Mouse (Mus musculus) spleen, adult 2 months (tissue): ENCODE results near the gene Cpm. TPM values are rescaled to one million over a fixed set of nuclear protein-coding genes. Genes with fewer than 3 reads are reported as not detected.

Experiments
- DNase-seq, 2 experiments: peaks; one replicate each; pipeline versions ENCODE4 v3.0.0 to v3.0.0-alpha.2; 2012 to 2021; ENCODE audit warnings: low spot score in 2 of 2, low read depth in 1 of 2
- H3K27ac ChIP-seq: fragments of 200-500 bp; 2 replicates; pipeline ENCODE4 v1.5.1; 2012; ENCODE audit warnings: low read length, inconsistent platforms; ENCODE audit not compliant: insufficient read depth
- H3K27me3 ChIP-seq: fragments of 200-500 bp; 2 replicates; pipeline ENCODE4 v1.6.1; 2012; ENCODE audit warnings: mild to moderate bottlenecking, moderate library complexity, low read length, inconsistent platforms; ENCODE audit not compliant: control insufficient read depth, insufficient read depth
- H3K36me3 ChIP-seq: fragments of 200-500 bp; 2 replicates; pipeline ENCODE4 v1.6.1; 2012; ENCODE audit warnings: mild to moderate bottlenecking, low read length, inconsistent platforms; ENCODE audit not compliant: control insufficient read depth, insufficient read depth
- H3K4me1 ChIP-seq: fragments of 200-500 bp; 2 replicates; pipeline ENCODE4 v1.6.1; 2011; ENCODE audit warnings: inconsistent platforms; ENCODE audit not compliant: control insufficient read depth, insufficient read depth, insufficient read length
- H3K4me3 ChIP-seq: fragments of 200-500 bp; 2 replicates; pipeline ENCODE4 v1.5.1; 2011; ENCODE audit warnings: mild to moderate bottlenecking, inconsistent platforms; ENCODE audit not compliant: insufficient read depth, insufficient read length; ENCODE audit errors: extremely low read depth
- CTCF ChIP-seq: fragments of 200-500 bp; IDR thresholded peaks from 2 replicates; pipeline ENCODE4 v1.5.1; 2011; ENCODE audit warnings: mild to moderate bottlenecking, inconsistent platforms; ENCODE audit not compliant: insufficient read depth, insufficient read length, insufficient replicate concordance; ENCODE audit errors: extremely low read depth
- POLR2A ChIP-seq: fragments of 200-500 bp; IDR thresholded peaks from 2 replicates; pipeline ENCODE4 v1.6.1; 2011; ENCODE audit warnings: low read depth, low read length, inconsistent platforms
- WGBS: fragments of 180-500 bp; shearing (Covaris S2); methylation state at CpG from one replicate; pipeline ENCODE4 v1.1.7; 2018; 5-methylcytosine and 5-hydroxymethylcytosine counted together
- polyA plus RNA-seq: library from polyadenylated mRNA; depleted of rRNA; stranded (reverse); fragments of >200 nt; gene quantifications from 2 replicates; pipeline ENCODE4 v1.2.3, GENCODE M21; 2012

The Cpm gene
- polyA plus RNA-seq, 1 experiment = 10.1 TPM

GRCm38 (mm10) chr10:117627949-117628348, 1.4 kb upstream of the Cpm start:
- Histone ChIP-seq H3K36me3 (no peaks in the 10 kb centered on the region; the same call in 1 of the 2 replicates), H3K4me3 (no peak overlapping the region), H3K27ac (peak overlapping the region; percentile 79; the same call in 1 of the 2 replicates), H3K4me1 (peaks cover 16% of the 10 kb centered on the region), H3K27me3 (no peaks in the 10 kb centered on the region)
- TF ChIP-seq POLR2A (no peak), CTCF (no peak)
- DNase-seq = no peak
- 46% methylated on average over 6 of the region's 6 CpGs for WGBS

GRCm38 (mm10) chr10:117628363-117629168, 734 bp upstream of the Cpm start:
- Histone ChIP-seq H3K27me3 (no peaks in the 10 kb centered on the region), H3K36me3 (no peaks in the 10 kb centered on the region; the same call in 1 of the 2 replicates), H3K27ac (peak overlapping the region; percentile 70), H3K4me1 (peaks cover 16% of the 10 kb centered on the region), H3K4me3 (peak overlapping the region; percentile 61; the same call in 1 of the 2 replicates)
- DNase-seq = no peak
- WGBS = 11% methylated on average over 25 of the region's 25 CpGs
- TF ChIP-seq CTCF (no peak), POLR2A (no peak)

- H3K36me3 ChIP-seq = peaks cover 1% of the 10 kb centered on the region; the same call in 1 of the 2 replicates
- peaks cover 16% of the 10 kb centered on the region for H3K4me1 ChIP-seq
- no peak for DNase-seq
- H3K4me3 ChIP-seq = peak overlapping the region; percentile 32; the same call in 1 of the 2 replicates
- TF ChIP-seq POLR2A (no peak), CTCF (no peak)
- 25% methylated on average over 8 of the region's 8 CpGs for WGBS
- H3K27me3 ChIP-seq = no peaks in the 10 kb centered on the region
- H3K27ac ChIP-seq = no peak overlapping the region
Measured at GRCm38 (mm10) chr10:117630176-117630575, 876 bp downstream of the Cpm start.

GRCm38 (mm10) chr10:117630810-117631209, 1.5 kb downstream of the Cpm start:
- no peak for DNase-seq
- no peak overlapping the region for H3K27ac ChIP-seq
- WGBS = 51% methylated on average over 2 of the region's 2 CpGs
- TF ChIP-seq CTCF = no peak
- no peak for TF ChIP-seq POLR2A
- peaks cover 13% of the 10 kb centered on the region for H3K4me1 ChIP-seq
- peaks cover 1% of the 10 kb centered on the region; the same call in 1 of the 2 replicates for H3K36me3 ChIP-seq
- H3K27me3 ChIP-seq = no peaks in the 10 kb centered on the region
- no peak overlapping the region for H3K4me3 ChIP-seq

DNA sequence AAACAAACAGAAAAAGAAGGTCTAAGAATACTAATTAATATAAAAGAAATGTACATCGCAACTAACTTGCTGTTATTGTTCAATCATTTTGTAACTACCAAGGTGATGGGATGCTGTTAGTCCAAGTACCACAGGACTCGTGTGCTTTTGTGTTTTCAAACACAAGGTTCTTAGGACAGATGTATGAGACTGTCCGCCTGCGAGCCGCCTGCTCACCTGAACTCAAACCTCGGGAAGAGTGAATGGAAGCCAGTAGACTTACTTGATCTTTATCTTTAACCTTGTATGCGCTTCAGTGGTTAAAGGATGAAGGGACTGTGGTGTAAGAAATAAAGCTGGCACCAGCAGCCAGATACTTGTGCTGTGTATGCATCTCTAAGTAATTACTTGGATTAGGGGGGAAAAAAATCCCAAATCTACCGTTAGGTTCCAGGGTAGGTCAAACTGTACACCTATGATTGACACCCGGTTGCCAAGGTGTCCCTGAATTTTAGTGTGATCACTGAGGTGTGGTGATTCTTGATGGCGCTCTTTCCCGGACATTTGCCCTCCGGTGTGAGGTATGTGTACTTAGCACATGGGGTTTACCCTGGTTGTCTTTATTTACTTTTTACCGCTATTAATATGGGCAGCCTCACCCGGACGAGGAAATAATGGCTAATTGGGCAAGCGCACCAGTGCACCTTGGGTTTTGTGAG, 2.4 kb downstream of the Cpm start:
- no peak for TF ChIP-seq CTCF
- no peak for TF ChIP-seq POLR2A
- no peak overlapping the region for H3K4me3 ChIP-seq
- WGBS = 87% methylated on average over 16 of the region's 16 CpGs
- H3K36me3 ChIP-seq = peaks cover 1% of the 10 kb centered on the region; the same call in 1 of the 2 replicates
- no peak for DNase-seq
- H3K4me1 ChIP-seq = peaks cover 13% of the 10 kb centered on the region
- H3K27me3 ChIP-seq = no peaks in the 10 kb centered on the region
- H3K27ac ChIP-seq = no peak overlapping the region

DNA sequence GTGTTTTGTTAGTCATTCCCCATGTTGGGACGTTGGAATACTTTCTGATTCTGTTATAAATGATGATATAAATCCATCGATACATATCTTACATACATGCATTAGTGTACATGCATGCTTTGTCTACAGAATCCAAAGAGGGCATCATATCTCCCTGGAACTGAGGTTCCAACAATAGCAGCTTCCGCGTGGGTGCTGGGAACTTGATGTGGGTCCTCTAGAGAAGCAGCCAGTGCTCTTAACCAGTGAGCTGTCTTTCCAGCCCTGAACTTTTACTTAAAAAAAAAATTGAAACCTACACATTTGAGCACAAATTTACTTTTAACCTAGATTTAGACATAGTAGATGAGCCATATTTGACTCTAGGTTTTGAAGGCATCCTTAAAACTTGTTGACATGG, 3.1 kb downstream of the Cpm start:
- no peak for TF ChIP-seq CTCF
- TF ChIP-seq POLR2A = no peak
- H3K4me1 ChIP-seq = peaks cover 7% of the 10 kb centered on the region
- no peaks in the 10 kb centered on the region for H3K27me3 ChIP-seq
- H3K27ac ChIP-seq = no peak overlapping the region
- no peak for DNase-seq
- H3K36me3 ChIP-seq = peaks cover 1% of the 10 kb centered on the region; the same call in 1 of the 2 replicates
- H3K4me3 ChIP-seq = no peak overlapping the region
- WGBS = 87% methylated on average over 4 of the region's 4 CpGs

- H3K4me3 ChIP-seq = no peak overlapping the region
- DNase-seq = no peak
- H3K36me3 ChIP-seq = peaks cover 1% of the 10 kb centered on the region; the same call in 1 of the 2 replicates
- peaks cover 3% of the 10 kb centered on the region for H3K4me1 ChIP-seq
- no peaks in the 10 kb centered on the region for H3K27me3 ChIP-seq
- 90% methylated on average over 5 of the region's 5 CpGs for WGBS
- H3K27ac ChIP-seq = no peak overlapping the region
- TF ChIP-seq POLR2A (no peak), CTCF (no peak)
Measured at GRCm38 (mm10) chr10:117633564-117634208, 4.4 kb downstream of the Cpm start.
